Mouse (Mus musculus): ENCODE data around the gene Pth2. TPM values are rescaled to one million over a fixed set of nuclear protein-coding genes. Genes with fewer than 3 reads are reported as not detected.

Gene Pth2
- polyA plus RNA-seq, 1 experiment from 2014 or later: not detected

DNA sequence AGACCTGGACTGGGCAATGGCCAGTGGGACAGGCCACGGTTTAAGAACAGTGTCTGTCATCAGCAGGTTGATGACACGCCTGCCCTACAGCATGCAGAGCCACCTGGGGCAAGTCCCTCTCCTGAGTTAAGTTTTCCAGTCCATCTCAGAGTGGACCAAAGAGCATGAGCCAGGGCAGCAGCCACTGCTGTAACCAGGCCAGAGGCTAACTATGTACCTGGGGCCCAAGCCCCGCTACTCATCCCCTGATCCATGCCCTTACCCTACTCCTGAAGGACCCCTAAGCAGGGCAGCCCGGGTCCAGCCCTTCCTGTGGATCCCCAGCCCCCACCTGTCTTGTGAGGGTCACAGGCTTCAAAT, 15.4 kb downstream of the Pth2 start:
- no peak for ATAC-seq (ENCODE audit: low read depth)
- Histone ChIP-seq H3K4me2 (ENCODE audit: low read depth, low read length) (no peak overlapping the region), H3K4me1 (replicated peaks; ENCODE audit: control insufficient read depth, insufficient read depth, low read length) (no peaks in the 10 kb centered on the region; the same call in 1 of the 2 replicates), H3K9me3 (ENCODE audit: control insufficient read depth, low read length) (no peaks in the 10 kb centered on the region), H3K27me3 (ENCODE audit: control insufficient read depth, insufficient read depth, low read depth, low read length) (0 out of 2 replicates have a peak, but pooled peaks cover 3% of the 10 kb centered on the region), H3K9ac (ENCODE audit: low read length) (no peak overlapping the region), H3K36me3 (ENCODE audit: control insufficient read depth, insufficient read depth, low read length) (no peaks in the 10 kb centered on the region), H3K4me3 (ENCODE audit: low read length) (no peak overlapping the region), H3K27ac (ENCODE audit: low read length) (no peak overlapping the region)
- 72% methylated on average over 4 of the region's 4 CpGs for WGBS

GRCm38 (mm10) chr7:45196994-45197393, 16.2 kb downstream of the Pth2 start:
- H3K27ac ChIP-seq (ENCODE audit: low read length): no peak overlapping the region
- no peak overlapping the region for H3K4me2 ChIP-seq (ENCODE audit: low read depth, low read length)
- H3K4me3 ChIP-seq (ENCODE audit: low read length): no peak overlapping the region
- no peak overlapping the region for H3K9ac ChIP-seq (ENCODE audit: low read length)
- no peaks in the 10 kb centered on the region for H3K9me3 ChIP-seq (ENCODE audit: control insufficient read depth, low read length)
- H3K27me3 ChIP-seq (ENCODE audit: control insufficient read depth, insufficient read depth, low read depth, low read length): 0 out of 2 replicates have a peak, but pooled peaks cover 3% of the 10 kb centered on the region
- no peak for ATAC-seq (ENCODE audit: low read depth)
- H3K4me1 ChIP-seq (replicated peaks; ENCODE audit: control insufficient read depth, insufficient read depth, low read length): no peaks in the 10 kb centered on the region
- WGBS: 77% methylated on average over 5 of the region's 5 CpGs
- no peaks in the 10 kb centered on the region for H3K36me3 ChIP-seq (ENCODE audit: control insufficient read depth, insufficient read depth, low read length)

- Histone ChIP-seq H3K27ac (ENCODE audit: low read length) (no peak overlapping the region), H3K27me3 (ENCODE audit: control insufficient read depth, insufficient read depth, low read depth, low read length) (0 out of 2 replicates have a peak, but pooled peaks cover 3% of the 10 kb centered on the region), H3K4me1 (replicated peaks; ENCODE audit: control insufficient read depth, insufficient read depth, low read length) (no peaks in the 10 kb centered on the region), H3K9me3 (ENCODE audit: control insufficient read depth, low read length) (no peaks in the 10 kb centered on the region), H3K36me3 (ENCODE audit: control insufficient read depth, insufficient read depth, low read length) (no peaks in the 10 kb centered on the region), H3K4me3 (ENCODE audit: low read length) (no peak overlapping the region), H3K9ac (ENCODE audit: low read length) (no peak overlapping the region), H3K4me2 (ENCODE audit: low read depth, low read length) (no peak overlapping the region)
- WGBS: 9% methylated on average over 5 of the region's 5 CpGs
- ATAC-seq (ENCODE audit: low read depth): 0 out of 2 replicates have a peak, but pooled peaks have one; percentile 31
These were observed 17.6 kb downstream of the Pth2 start for GRCm38 (mm10) chr7:45198435-45198834.

DNA sequence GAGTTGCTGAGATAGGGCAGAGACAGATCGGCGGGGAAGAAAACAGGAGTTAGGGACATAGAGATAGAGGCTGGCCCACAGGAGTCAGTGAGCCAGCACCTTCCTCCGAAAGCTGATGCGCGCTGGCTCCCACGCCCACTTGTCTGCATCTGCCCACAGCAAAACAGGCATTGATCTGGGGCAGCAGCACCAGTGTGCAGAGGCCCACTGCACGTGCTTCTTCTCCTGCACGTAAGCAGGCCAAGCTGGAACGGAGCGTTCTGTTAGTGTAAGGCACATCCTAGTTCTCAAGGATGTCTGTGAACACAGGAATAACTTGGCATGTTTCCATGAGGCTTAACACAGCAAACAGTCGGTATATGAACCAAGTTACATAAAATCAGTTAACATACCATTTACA, 18.2 kb downstream of the Pth2 start:
- no peak overlapping the region for H3K9ac ChIP-seq (ENCODE audit: low read length)
- 0 out of 2 replicates have a peak, but pooled peaks cover 3% of the 10 kb centered on the region for H3K27me3 ChIP-seq (ENCODE audit: control insufficient read depth, insufficient read depth, low read depth, low read length)
- ATAC-seq (ENCODE audit: low read depth): no peak
- no peak overlapping the region for H3K4me3 ChIP-seq (ENCODE audit: low read length)
- no peaks in the 10 kb centered on the region for H3K9me3 ChIP-seq (ENCODE audit: control insufficient read depth, low read length)
- H3K4me2 ChIP-seq (ENCODE audit: low read depth, low read length): no peak overlapping the region
- no peak overlapping the region for H3K27ac ChIP-seq (ENCODE audit: low read length)
- H3K4me1 ChIP-seq (replicated peaks; ENCODE audit: control insufficient read depth, insufficient read depth, low read length): no peaks in the 10 kb centered on the region
- H3K36me3 ChIP-seq (ENCODE audit: control insufficient read depth, insufficient read depth, low read length): no peaks in the 10 kb centered on the region
- 72% methylated on average over 11 of the region's 11 CpGs for WGBS

DNA sequence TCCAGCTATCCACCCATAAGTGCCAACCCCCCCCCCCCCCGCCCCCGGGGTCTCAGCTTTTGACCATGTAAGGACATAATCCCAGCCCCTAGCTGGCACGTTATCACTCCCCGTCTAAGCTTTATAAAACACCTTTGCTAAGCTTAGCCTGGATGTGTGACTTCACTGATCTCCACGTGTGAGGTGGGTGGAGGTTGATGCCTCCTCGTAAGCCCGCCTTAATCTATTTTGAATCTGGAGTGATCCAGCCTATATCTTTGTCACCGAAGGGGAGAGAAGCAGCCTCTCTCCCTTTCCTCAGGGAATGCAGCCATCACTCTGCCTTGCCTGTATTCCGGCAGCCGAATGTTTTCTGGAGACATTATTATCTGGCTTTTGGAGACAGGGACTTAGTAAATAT, 21.9 kb downstream of the Pth2 start:
- no peak for ATAC-seq (ENCODE audit: low read depth)
- Histone ChIP-seq H3K27me3 (ENCODE audit: control insufficient read depth, insufficient read depth, low read depth, low read length) (no peaks in the 10 kb centered on the region), H3K36me3 (ENCODE audit: control insufficient read depth, insufficient read depth, low read length) (no peaks in the 10 kb centered on the region), H3K4me3 (ENCODE audit: low read length) (no peak overlapping the region), H3K4me1 (replicated peaks; ENCODE audit: control insufficient read depth, insufficient read depth, low read length) (no peaks in the 10 kb centered on the region), H3K9me3 (ENCODE audit: control insufficient read depth, low read length) (no peaks in the 10 kb centered on the region), H3K9ac (ENCODE audit: low read length) (no peak overlapping the region; the same call in 1 of the 2 replicates), H3K4me2 (ENCODE audit: low read depth, low read length) (no peak overlapping the region), H3K27ac (ENCODE audit: low read length) (no peak overlapping the region)
- WGBS: 23% methylated on average over 9 of the region's 10 CpGs

GRCm38 (mm10) chr7:45204380-45205143, 23.8 kb downstream of the Pth2 start, which contains the start of gene Ccdc155:
TSS of gene Ccdc155 (minus strand) at chr7:45204892.
- WGBS: 7% methylated on average over 41 of the region's 44 CpGs

DNA sequence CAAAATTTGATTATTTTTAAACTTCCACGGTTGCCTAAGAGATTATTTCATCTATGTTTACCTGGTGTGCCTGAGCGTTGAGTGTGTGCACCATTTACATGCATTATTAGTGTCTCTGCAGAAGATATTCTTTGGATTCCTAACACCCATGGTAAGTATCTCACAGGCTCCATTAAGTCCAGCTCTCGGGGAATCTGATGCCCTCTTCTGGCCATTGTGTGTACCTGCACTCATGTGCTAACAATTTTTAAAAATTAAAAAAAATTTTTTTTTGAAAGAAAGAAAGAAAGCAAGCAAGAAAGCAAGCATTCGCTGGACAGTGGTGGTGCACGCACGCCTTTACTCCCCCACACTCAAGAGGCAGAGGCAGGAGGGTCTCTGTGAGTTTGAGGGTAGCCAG, 27.5 kb downstream of the Pth2 start:
- ATAC-seq (ENCODE audit: low read depth): no peak

More at GRCm38 (mm10) chr7:45204380-45205143, 23.8 kb downstream of the Pth2 start, which contains the start of gene Ccdc155:
- no peaks in the 10 kb centered on the region for H3K4me1 ChIP-seq (replicated peaks; ENCODE audit: control insufficient read depth, insufficient read depth, low read length)
- H3K27me3 ChIP-seq (ENCODE audit: control insufficient read depth, insufficient read depth, low read depth, low read length): no peaks in the 10 kb centered on the region
- peaks cover 6% of the 10 kb centered on the region; the same call in 1 of the 2 replicates for H3K9me3 ChIP-seq (ENCODE audit: control insufficient read depth, low read length)
- peak within 1 kb of the TSS; percentile 67 for H3K4me2 ChIP-seq (ENCODE audit: low read depth, low read length)
- H3K27ac ChIP-seq (ENCODE audit: low read length): no peak within 1 kb of the TSS
- ATAC-seq (ENCODE audit: low read depth): peak; percentile 97
- H3K9ac ChIP-seq (ENCODE audit: low read length): peak within 1 kb of the TSS; percentile 54
- peak within 1 kb of the TSS; percentile 57 for H3K4me3 ChIP-seq (ENCODE audit: low read length)
- H3K36me3 ChIP-seq (ENCODE audit: control insufficient read depth, insufficient read depth, low read length): no peaks in the 10 kb centered on the region

GRCm38 (mm10) chr7:45211070-45211469, 30.3 kb downstream of the Pth2 start:
- H3K4me2 ChIP-seq (ENCODE audit: low read depth, low read length): no peak overlapping the region
- ATAC-seq (ENCODE audit: low read depth): no peak
- no peak overlapping the region for H3K9ac ChIP-seq (ENCODE audit: low read length)
- H3K4me3 ChIP-seq (ENCODE audit: low read length): no peak overlapping the region
- H3K9me3 ChIP-seq (ENCODE audit: control insufficient read depth, low read length): peaks cover 6% of the 10 kb centered on the region; the same call in 1 of the 2 replicates
- H3K27ac ChIP-seq (ENCODE audit: low read length): no peak overlapping the region
- 41% methylated on average over 10 of the region's 10 CpGs for WGBS
- H3K36me3 ChIP-seq (ENCODE audit: control insufficient read depth, insufficient read depth, low read length): no peaks in the 10 kb centered on the region
- H3K4me1 ChIP-seq (replicated peaks; ENCODE audit: control insufficient read depth, insufficient read depth, low read length): peaks cover 8% of the 10 kb centered on the region
- H3K27me3 ChIP-seq (ENCODE audit: control insufficient read depth, insufficient read depth, low read depth, low read length): peaks cover 26% of the 10 kb centered on the region

More for the DNA sequence above, 27.5 kb downstream of the Pth2 start:
- 74% methylated on average over 6 of the region's 6 CpGs for WGBS
- Histone ChIP-seq H3K4me1 (replicated peaks; ENCODE audit: control insufficient read depth, insufficient read depth, low read length) (0 out of 2 replicates have a peak, but pooled peaks cover 5% of the 10 kb centered on the region), H3K27ac (ENCODE audit: low read length) (no peak overlapping the region), H3K4me2 (ENCODE audit: low read depth, low read length) (no peak overlapping the region), H3K36me3 (ENCODE audit: control insufficient read depth, insufficient read depth, low read length) (no peaks in the 10 kb centered on the region), H3K4me3 (ENCODE audit: low read length) (no peak overlapping the region), H3K9ac (ENCODE audit: low read length) (no peak overlapping the region), H3K9me3 (ENCODE audit: control insufficient read depth, low read length) (peaks cover 6% of the 10 kb centered on the region; the same call in 1 of the 2 replicates), H3K27me3 (ENCODE audit: control insufficient read depth, insufficient read depth, low read depth, low read length) (peaks cover 24% of the 10 kb centered on the region)

DNA sequence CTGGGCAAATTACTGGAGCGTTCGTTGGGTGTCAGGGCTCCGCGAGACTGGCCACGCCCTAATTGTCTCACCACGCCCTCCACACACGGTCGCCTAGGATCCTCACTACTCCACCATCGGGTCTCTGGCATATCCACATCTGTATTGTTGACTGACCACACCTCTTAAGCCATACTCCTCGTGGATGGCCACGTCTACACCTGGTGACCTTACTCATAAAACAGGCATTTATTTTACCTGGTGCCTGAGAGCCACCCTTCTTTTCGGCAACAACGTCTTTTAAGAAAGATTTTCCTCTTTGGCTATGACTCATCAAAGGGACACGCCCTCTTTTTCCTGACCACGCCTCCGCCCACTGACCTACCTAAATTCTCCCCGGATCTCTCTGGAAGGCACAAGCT, 31.1 kb downstream of the Pth2 start, which contains the start of gene Dkkl1:
Gene Dkkl1, minus strand, starts transcription at position 297 of the 401 bp plus-strand sequence.
- Histone ChIP-seq H3K9me3 (ENCODE audit: control insufficient read depth, low read length) (peaks cover 6% of the 10 kb centered on the region; the same call in 1 of the 2 replicates), H3K4me3 (ENCODE audit: low read length) (peak within 1 kb of the TSS; percentile 15; the same call in 1 of the 2 replicates), H3K27me3 (ENCODE audit: control insufficient read depth, insufficient read depth, low read depth, low read length) (peaks cover 26% of the 10 kb centered on the region), H3K4me2 (ENCODE audit: low read depth, low read length) (peak within 1 kb of the TSS; percentile 45), H3K36me3 (ENCODE audit: control insufficient read depth, insufficient read depth, low read length) (no peaks in the 10 kb centered on the region), H3K9ac (ENCODE audit: low read length) (no peak within 1 kb of the TSS), H3K4me1 (replicated peaks; ENCODE audit: control insufficient read depth, insufficient read depth, low read length) (peaks cover 10% of the 10 kb centered on the region), H3K27ac (ENCODE audit: low read length) (no peak within 1 kb of the TSS)
- 4% methylated on average over 17 of the region's 17 CpGs for WGBS
- ATAC-seq (ENCODE audit: low read depth): no peak

Data from lung, embryonic 16.5 days (tissue).